Mouse (Mus musculus): ENCODE data around the gene Pdpn. TPM values are rescaled to one million over a fixed set of nuclear protein-coding genes. Genes with fewer than 3 reads are reported as not detected.
A peak's percentile ranks its signal among the peaks of the same experiment; 100 is the strongest.

The Pdpn gene
- total and polyA plus RNA-seq, 2 experiments from 2014 or later, result 31.8 to 45.5 TPM

DNA sequence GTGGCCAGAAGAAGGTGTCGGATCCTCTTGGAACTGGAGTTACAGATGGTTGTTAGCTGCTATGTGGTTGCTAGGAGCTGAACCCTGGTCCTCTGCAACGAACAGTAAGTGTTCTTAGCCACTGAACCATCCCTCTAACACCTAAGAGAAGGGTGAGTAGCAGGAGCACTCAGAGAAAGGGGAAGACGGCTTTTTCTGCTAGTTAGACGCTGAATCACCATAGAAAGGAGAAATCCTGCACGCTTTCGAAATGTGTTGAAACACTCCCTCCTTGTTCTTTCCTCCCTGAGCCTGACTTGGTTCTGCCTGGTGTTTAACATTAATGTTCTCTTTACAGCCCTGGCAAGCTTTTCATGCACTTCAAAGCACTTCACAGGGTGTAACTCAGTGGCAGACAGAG, 27.8 kb downstream of the Pdpn start:
- no peaks in the 10 kb centered on the region for H3K36me3 ChIP-seq (ENCODE audit: insufficient read depth, low read length)
- H3K27ac ChIP-seq, result no peak overlapping the region
- no peaks in the 10 kb centered on the region for H3K4me1 ChIP-seq (ENCODE audit: insufficient read depth, low read length)
- H3K4me2 ChIP-seq (ENCODE audit: low read depth, low read length), result no peak overlapping the region
- no peaks in the 10 kb centered on the region for H3K27me3 ChIP-seq (ENCODE audit: insufficient read depth, low read length)
- no peak overlapping the region for H3K9ac ChIP-seq (replicated peaks; ENCODE audit: low read length)
- H3K9me3 ChIP-seq (ENCODE audit: low read length), result no peaks in the 10 kb centered on the region
- TF ChIP-seq CTCF (IDR thresholded peaks at IDR 0.05; ENCODE audit: low read depth), result no peak
- no peak for ATAC-seq
- no peak overlapping the region for H3K4me3 ChIP-seq (ENCODE audit: low read length)
- no peak for DNase-seq (ENCODE audit: low spot score)
- WGBS, result 52% methylated on average over 6 of the region's 6 CpGs

DNA sequence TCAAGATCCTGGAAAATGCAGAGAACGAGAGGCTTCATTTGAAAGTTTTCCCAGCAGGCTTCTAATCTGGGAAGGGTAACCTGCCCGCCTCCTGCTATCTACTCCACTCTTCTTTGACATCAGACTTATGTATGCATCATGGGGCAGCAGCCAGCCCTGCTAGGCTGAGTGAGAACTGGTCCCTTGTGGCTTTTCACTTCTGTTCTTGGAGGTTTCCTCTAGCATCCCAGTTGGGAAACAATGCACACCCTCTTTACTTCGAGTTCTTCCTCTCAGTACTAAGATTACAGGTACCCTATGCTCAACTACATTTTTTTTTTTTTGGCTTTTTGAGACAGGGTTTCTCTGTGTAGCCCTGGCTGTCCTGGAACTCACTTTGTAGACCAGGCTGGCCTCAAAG, 28.5 kb downstream of the Pdpn start:
- H3K36me3 ChIP-seq (ENCODE audit: insufficient read depth, low read length), result no peaks in the 10 kb centered on the region
- no peak for ATAC-seq
- H3K4me3 ChIP-seq (ENCODE audit: low read length), result no peak overlapping the region
- 76% methylated on average over 3 of the region's 3 CpGs for WGBS
- DNase-seq (ENCODE audit: low spot score), result no peak
- TF ChIP-seq CTCF (IDR thresholded peaks at IDR 0.05; ENCODE audit: low read depth), result no peak
- no peak overlapping the region for H3K27ac ChIP-seq
- no peaks in the 10 kb centered on the region for H3K9me3 ChIP-seq (ENCODE audit: low read length)
- no peaks in the 10 kb centered on the region for H3K27me3 ChIP-seq (ENCODE audit: insufficient read depth, low read length)
- H3K9ac ChIP-seq (replicated peaks; ENCODE audit: low read length), result no peak overlapping the region
- no peak overlapping the region for H3K4me2 ChIP-seq (ENCODE audit: low read depth, low read length)
- H3K4me1 ChIP-seq (ENCODE audit: insufficient read depth, low read length), result no peaks in the 10 kb centered on the region

GRCm38 (mm10) chr4:143262696-143263095, 36.7 kb downstream of the Pdpn start:
- H3K4me1 ChIP-seq (ENCODE audit: insufficient read depth, low read length), result 0 out of 2 replicates have a peak, but pooled peaks cover 5% of the 10 kb centered on the region
- no peak for TF ChIP-seq CTCF (IDR thresholded peaks at IDR 0.05; ENCODE audit: low read depth)
- no peaks in the 10 kb centered on the region for H3K36me3 ChIP-seq (ENCODE audit: insufficient read depth, low read length)
- H3K9ac ChIP-seq (replicated peaks; ENCODE audit: low read length), result no peak overlapping the region
- 71% methylated on average over 12 of the region's 12 CpGs for WGBS
- no peak overlapping the region for H3K4me2 ChIP-seq (ENCODE audit: low read depth, low read length)
- H3K27ac ChIP-seq, result no peak overlapping the region
- DNase-seq (ENCODE audit: low spot score), result no peak
- H3K4me3 ChIP-seq (ENCODE audit: low read length), result no peak overlapping the region
- no peaks in the 10 kb centered on the region for H3K27me3 ChIP-seq (ENCODE audit: insufficient read depth, low read length)
- no peak for ATAC-seq
- H3K9me3 ChIP-seq (ENCODE audit: low read length), result no peaks in the 10 kb centered on the region

DNA sequence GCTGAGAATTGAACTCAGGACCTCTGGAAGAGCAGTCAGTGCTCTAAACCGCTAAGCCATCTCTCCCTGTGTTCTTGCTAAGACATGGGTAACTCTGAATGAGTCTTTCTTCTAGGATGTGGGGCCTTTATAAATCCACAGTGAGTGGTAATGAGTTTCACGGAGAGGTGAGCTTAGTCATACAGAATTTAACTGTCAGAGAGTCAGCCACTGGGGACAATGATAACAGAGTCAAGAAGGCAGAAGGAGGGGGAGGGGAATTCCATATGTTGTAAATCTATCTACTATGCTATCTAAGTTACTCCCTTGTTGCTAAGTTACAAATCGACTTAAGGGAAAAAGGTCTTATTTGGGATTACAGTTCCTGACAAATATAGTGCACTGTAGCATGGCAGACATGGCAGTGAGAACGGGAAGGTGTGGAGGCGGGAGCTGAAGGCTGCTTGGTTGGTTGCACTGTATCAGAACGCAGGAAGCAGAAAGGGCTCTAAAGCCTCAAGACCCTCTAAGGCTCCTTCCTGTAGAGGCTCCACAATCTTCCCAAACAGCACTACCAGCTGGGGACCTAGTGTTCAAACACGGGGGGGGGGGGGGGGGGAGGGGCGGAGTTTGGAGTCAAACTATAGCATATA, 39.5 kb downstream of the Pdpn start:
- H3K4me1 ChIP-seq (ENCODE audit: insufficient read depth, low read length), result 0 out of 2 replicates have a peak, but pooled peaks cover 5% of the 10 kb centered on the region
- no peak overlapping the region for H3K27ac ChIP-seq
- no peaks in the 10 kb centered on the region for H3K27me3 ChIP-seq (ENCODE audit: insufficient read depth, low read length)
- ATAC-seq, result no peak
- no peak for TF ChIP-seq CTCF (IDR thresholded peaks at IDR 0.05; ENCODE audit: low read depth)
- WGBS, result 44% methylated on average over 7 of the region's 8 CpGs
- peak; percentile 8 for DNase-seq (ENCODE audit: low spot score)
- no peak overlapping the region for H3K4me3 ChIP-seq (ENCODE audit: low read length)
- no peaks in the 10 kb centered on the region for H3K36me3 ChIP-seq (ENCODE audit: insufficient read depth, low read length)
- no peaks in the 10 kb centered on the region for H3K9me3 ChIP-seq (ENCODE audit: low read length)
- no peak overlapping the region for H3K4me2 ChIP-seq (ENCODE audit: low read depth, low read length)
- H3K9ac ChIP-seq (replicated peaks; ENCODE audit: low read length), result no peak overlapping the region

DNA sequence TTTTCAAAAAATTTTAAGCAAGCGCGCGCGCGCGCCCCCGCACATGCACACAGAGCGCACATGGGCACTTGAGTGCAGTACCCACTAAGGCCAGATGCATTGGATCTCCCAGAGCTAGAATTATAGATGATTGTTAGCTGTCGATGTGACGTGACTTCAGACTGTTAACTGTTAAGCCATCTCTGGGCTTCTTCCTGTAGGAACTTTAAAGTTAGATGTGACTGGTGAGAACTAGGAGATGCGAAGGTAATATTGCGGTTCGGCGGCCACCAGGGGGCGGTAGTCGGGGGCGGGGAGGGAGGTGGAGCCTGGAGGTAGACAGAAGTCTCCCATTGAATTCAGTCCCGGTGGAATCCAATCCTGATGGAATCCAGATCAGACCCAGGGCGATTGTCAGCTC, 40.8 kb downstream of the Pdpn start:
- DNase-seq (ENCODE audit: low spot score), result peak; percentile 55

DNA sequence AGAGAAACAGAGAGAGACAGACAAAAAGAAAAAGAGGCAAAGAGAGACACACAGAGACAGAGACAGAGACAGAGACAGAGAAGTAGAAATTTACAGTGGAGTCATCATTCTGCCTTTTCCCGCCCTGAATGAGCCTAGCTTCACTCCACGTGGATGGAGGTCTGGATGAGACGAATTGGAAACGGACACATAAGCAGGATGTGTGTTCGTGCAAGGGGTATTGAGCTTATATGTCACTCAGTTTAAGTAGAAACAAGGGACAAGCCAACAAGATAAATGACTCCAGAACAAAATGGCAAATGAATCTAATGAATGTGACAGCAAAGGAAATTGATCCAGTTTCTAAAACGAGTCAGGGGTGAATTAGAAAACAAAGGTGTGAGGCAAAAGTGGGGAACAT, 41.4 kb downstream of the Pdpn start:
- H3K36me3 ChIP-seq (ENCODE audit: insufficient read depth, low read length), result no peaks in the 10 kb centered on the region
- 42% methylated on average over 6 of the region's 6 CpGs for WGBS
- ATAC-seq (no peak), DNase-seq (ENCODE audit: low spot score) (no peak)
- H3K27ac ChIP-seq, result no peak overlapping the region
- no peak for TF ChIP-seq CTCF (IDR thresholded peaks at IDR 0.05; ENCODE audit: low read depth)
- H3K4me1 ChIP-seq (ENCODE audit: insufficient read depth, low read length), result 0 out of 2 replicates have a peak, but pooled peaks cover 5% of the 10 kb centered on the region
- peak overlapping the region; percentile 47; the same call in 1 of the 2 replicates for H3K4me2 ChIP-seq (ENCODE audit: low read depth, low read length)
- H3K4me3 ChIP-seq (ENCODE audit: low read length), result no peak overlapping the region
- no peaks in the 10 kb centered on the region for H3K9me3 ChIP-seq (ENCODE audit: low read length)
- no peaks in the 10 kb centered on the region for H3K27me3 ChIP-seq (ENCODE audit: insufficient read depth, low read length)
- no peak overlapping the region for H3K9ac ChIP-seq (replicated peaks; ENCODE audit: low read length)

More for the DNA sequence above, 40.8 kb downstream of the Pdpn start:
- Histone ChIP-seq H3K4me1 (ENCODE audit: insufficient read depth, low read length) (0 out of 2 replicates have a peak, but pooled peaks cover 5% of the 10 kb centered on the region), H3K27me3 (ENCODE audit: insufficient read depth, low read length) (no peaks in the 10 kb centered on the region), H3K4me2 (ENCODE audit: low read depth, low read length) (peak overlapping the region; percentile 47), H3K4me3 (ENCODE audit: low read length) (no peak overlapping the region; the same call in 1 of the 2 replicates), H3K27ac (no peak overlapping the region), H3K36me3 (ENCODE audit: insufficient read depth, low read length) (no peaks in the 10 kb centered on the region), H3K9me3 (ENCODE audit: low read length) (no peaks in the 10 kb centered on the region), H3K9ac (replicated peaks; ENCODE audit: low read length) (no peak overlapping the region)
- peak; percentile 75 for TF ChIP-seq CTCF (IDR thresholded peaks at IDR 0.05; ENCODE audit: low read depth)
- peak; percentile 66; the same call in 1 of the 2 replicates for ATAC-seq
- 40% methylated on average over 19 of the region's 19 CpGs for WGBS

- Histone ChIP-seq H3K9me3 (ENCODE audit: low read length) (no peaks in the 10 kb centered on the region), H3K4me2 (ENCODE audit: low read depth, low read length) (no peak overlapping the region), H3K4me1 (ENCODE audit: insufficient read depth, low read length) (0 out of 2 replicates have a peak, but pooled peaks cover 5% of the 10 kb centered on the region), H3K36me3 (ENCODE audit: insufficient read depth, low read length) (no peaks in the 10 kb centered on the region), H3K27me3 (ENCODE audit: insufficient read depth, low read length) (no peaks in the 10 kb centered on the region), H3K4me3 (ENCODE audit: low read length) (no peak overlapping the region), H3K9ac (replicated peaks; ENCODE audit: low read length) (no peak overlapping the region), H3K27ac (no peak overlapping the region)
- WGBS, result 82% methylated on average over 8 of the region's 8 CpGs
- no peak for DNase-seq (ENCODE audit: low spot score)
- TF ChIP-seq CTCF (IDR thresholded peaks at IDR 0.05; ENCODE audit: low read depth), result no peak
- no peak for ATAC-seq
Observed at GRCm38 (mm10) chr4:143255541-143255940, 43.8 kb downstream of the Pdpn start.

Data from hindbrain, postnatal 0 days (tissue).